ENCODE assay signal across 21 mouse cellular contexts in genomic region chr11:8690633-8691032, GRCm38 (mm10). TPM values are rescaled to one million over a fixed set of nuclear protein-coding genes. Genes with fewer than 3 reads are reported as not detected.
A peak's percentile ranks its signal among the peaks of the same experiment; 100 is the strongest.
DNase-seq lines count a peak whose midpoint lies in the region; TF ChIP-seq lines count a peak whose summit lies in the region.
"Had no signal": no experiment of that assay in that cellular context is flagged by ENCODE, and none has a peak within 500 bp of the region (broad histone marks: within the 10 kb centered on the region; RNA-seq: fewer than 3 reads in every experiment).

No protein-coding gene starts in this region.

- no peak overlapping the region for H3K27ac ChIP-seq in heart, embryonic 10.5 days
- peak overlapping the region; percentile 16; the same call in 1 of the 2 replicates for H3K27ac ChIP-seq in thymus, adult 2 months (ENCODE audit: control insufficient read depth, insufficient read depth, low read length)
- H3K27ac ChIP-seq: gastrocnemius, adult 2 months; heart, embryonic 15.5 days; hindbrain, embryonic 13.5 days; hindbrain, postnatal 0 days had no signal

- peaks cover 29% of the 10 kb centered on the region for H3K4me1 ChIP-seq in heart, embryonic 10.5 days
- H3K4me1 ChIP-seq in thymus, adult 2 months (replicated peaks; ENCODE audit: control insufficient read depth, insufficient read depth, low read length) = peaks cover 60% of the 10 kb centered on the region

- DNase-seq in heart, embryonic 10.5 days (ENCODE audit: low spot score) = peak; percentile 42
- no peak for DNase-seq in heart, adult 18-20 months
- DNase-seq in thymus, adult 2 months = no peak
- no peak for DNase-seq in thymus, postnatal 4 days
- peak; percentile 8 for DNase-seq in retina, embryonic 14.5 days (ENCODE audit: low spot score)
- DNase-seq in layer of hippocampus, adult 9-11 months = no peak
- no peak for DNase-seq in layer of hippocampus, adult 9-10 months (ENCODE audit: low spot score)
- DNase-seq: adrenal gland, postnatal 14 days; cerebellum, adult 18-20 months; cerebellum, adult 9-11 months; cerebellum, postnatal 36 days; forebrain, postnatal 0 days; gastrocnemius, adult 2 months; gastrocnemius, postnatal 36 days; heart, adult 11 months; heart, postnatal 14 days had no signal

- H3K36me3 ChIP-seq in heart, embryonic 10.5 days = no peaks in the 10 kb centered on the region
- H3K36me3 ChIP-seq in thymus, adult 2 months (ENCODE audit: control insufficient read depth, insufficient read depth, low read length) = no peaks in the 10 kb centered on the region
- H3K36me3 ChIP-seq: heart, embryonic 15.5 days; hindbrain, embryonic 13.5 days had no signal

- no peak for TF ChIP-seq POLR2A in thymus, adult 2 months (IDR thresholded peaks at IDR 0.05; ENCODE audit: control insufficient read depth, extremely low read depth, insufficient read depth, low read length, poor library complexity)

- H3K4me3 ChIP-seq in heart, embryonic 10.5 days = no peak overlapping the region
- no peak overlapping the region for H3K4me3 ChIP-seq in thymus, adult 2 months (ENCODE audit: control insufficient read depth, insufficient read depth, low read length)
- H3K4me3 ChIP-seq: forebrain, embryonic 13.5 days; gastrocnemius, adult 2 months; heart, embryonic 15.5 days; hindbrain, embryonic 13.5 days had no signal

- WGBS in heart, embryonic 10.5 days = 63% methylated on average over 4 of the region's 4 CpGs
- 84% methylated on average over 4 of the region's 4 CpGs for WGBS in thymus, adult 2 months

- TF ChIP-seq CTCF in thymus, adult 2 months (IDR thresholded peaks at IDR 0.05; ENCODE audit: borderline replicate concordance, control insufficient read depth, extremely low read depth, insufficient read depth, low read length, poor library complexity) = no peak

- H3K9me3 ChIP-seq in heart, embryonic 10.5 days = no peaks in the 10 kb centered on the region
- H3K9me3 ChIP-seq: forebrain, embryonic 13.5 days; heart, embryonic 15.5 days; hindbrain, embryonic 13.5 days had no signal

- peaks cover 12% of the 10 kb centered on the region; the same call in 1 of the 2 replicates for H3K27me3 ChIP-seq in heart, embryonic 10.5 days (ENCODE audit: insufficient read depth, poor library complexity, severe bottlenecking)
- H3K27me3 ChIP-seq in thymus, adult 2 months (ENCODE audit: control insufficient read depth, insufficient read depth, low read length) = no peaks in the 10 kb centered on the region
- H3K27me3 ChIP-seq: heart, embryonic 15.5 days; hindbrain, embryonic 13.5 days; Patski had no signal

RNA-seq across cellular contexts. Expression of gene Tns3, which starts 26.3 kb away (rescaled TPM):
- polyA plus RNA-seq in heart, embryonic 10.5 days (2016; fragmentation: Nextera tagmentation; extraction: Ambion mirVana) = 12.7 and 17.0 TPM in 2 replicates
- total RNA-seq in heart, adult 18-20 months (2021) = 10 to 100 TPM; 22.3 to 23.2 TPM
- polyA plus RNA-seq in thymus, adult 2 months (2012; rRNA removed) = 31.7 and 33.9 TPM in 2 replicates

Comparison
In these comparisons a context has a peak if more than half of its experiments do, and no peak if none do; other contexts are left out.
1. DNase-seq: peak in heart, embryonic 10.5 days (single experiment) and retina, embryonic 14.5 days (single experiment); none in heart, adult 18-20 months (0 of 2), thymus, adult 2 months (single experiment), thymus, postnatal 4 days (single experiment), layer of hippocampus, adult 9-11 months (single experiment) and layer of hippocampus, adult 9-10 months (single experiment).